Mouse (Mus musculus): Measurements from ENCODE around the gene Cd1d1. TPM values are rescaled to one million over a fixed set of nuclear protein-coding genes. Genes with fewer than 3 reads are reported as not detected.
"Not testable (repeated sequence)": the region's sequence is repeated elsewhere in the genome, so short reads cannot be mapped to it uniquely, and the experiment has no call there.

The Cd1d1 gene
- polyA plus RNA-seq, 1 experiment from 2014 or later = 17.0 TPM

- H3K27ac ChIP-seq = peak overlapping the region; percentile 92
- H3K9me3 ChIP-seq; H3K36me3 ChIP-seq (replicated peaks); H3K27me3 ChIP-seq (ENCODE audit: poor library complexity, severe bottlenecking): not testable (repeated sequence)
- DNase-seq (ENCODE audit: extremely low spot score, low spot score) = peak; percentile 78
- WGBS = 6% methylated on average over 24 of the region's 24 CpGs
- peak overlapping the region; percentile 65 for H3K4me3 ChIP-seq
- peaks cover 14% of the 10 kb centered on the region; the same call in 1 of the 2 replicates for H3K4me1 ChIP-seq
These were observed 517 bp downstream of the Cd1d1 start for GRCm38 (mm10) chr3:86998433-86999414.

- WGBS = 95% methylated on average over 4 of the region's 4 CpGs
These were observed 3.1 kb downstream of the Cd1d1 start for GRCm38 (mm10) chr3:86996111-86996510.

GRCm38 (mm10) chr3:86995381-86995780 is 3.9 kb downstream of the Cd1d1 start:
- Histone ChIP-seq H3K4me1 (peaks cover 11% of the 10 kb centered on the region; the same call in 1 of the 2 replicates), H3K9me3 (no peaks in the 10 kb centered on the region; the same call in 1 of the 2 replicates), H3K4me3 (no peak overlapping the region), H3K36me3 (replicated peaks) (no peaks in the 10 kb centered on the region), H3K27ac (no peak overlapping the region), H3K27me3 (ENCODE audit: poor library complexity, severe bottlenecking) (no peaks in the 10 kb centered on the region)
- 80% methylated on average over 1 of the region's 1 CpGs for WGBS
- DNase-seq (ENCODE audit: extremely low spot score, low spot score) = no peak

More at GRCm38 (mm10) chr3:86996111-86996510, 3.1 kb downstream of the Cd1d1 start:
- Histone ChIP-seq H3K27ac (no peak overlapping the region), H3K4me3 (no peak overlapping the region), H3K9me3 (no peaks in the 10 kb centered on the region; the same call in 1 of the 2 replicates), H3K4me1 (peaks cover 14% of the 10 kb centered on the region; the same call in 1 of the 2 replicates), H3K27me3 (ENCODE audit: poor library complexity, severe bottlenecking) (no peaks in the 10 kb centered on the region), H3K36me3 (replicated peaks) (no peaks in the 10 kb centered on the region)
- DNase-seq (ENCODE audit: extremely low spot score, low spot score) = no peak

- Histone ChIP-seq H3K4me3 (peak overlapping the region; percentile 55), H3K27ac (peak overlapping the region; percentile 84)
- DNase-seq (ENCODE audit: extremely low spot score, low spot score); H3K4me1 ChIP-seq; H3K9me3 ChIP-seq; H3K36me3 ChIP-seq (replicated peaks); H3K27me3 ChIP-seq (ENCODE audit: poor library complexity, severe bottlenecking): not testable (repeated sequence)
- WGBS = 34% methylated on average over 6 of the region's 6 CpGs
These were observed 12.3 kb downstream of the Cd1d1 start for GRCm38 (mm10) chr3:86986969-86987368.

- Histone ChIP-seq H3K4me3 (peak overlapping the region; percentile 55), H3K36me3 (replicated peaks) (no peaks in the 10 kb centered on the region), H3K27me3 (ENCODE audit: poor library complexity, severe bottlenecking) (no peaks in the 10 kb centered on the region), H3K27ac (peak overlapping the region; percentile 84), H3K4me1 (peaks cover 7% of the 10 kb centered on the region), H3K9me3 (no peaks in the 10 kb centered on the region)
- WGBS = 11% methylated on average over 12 of the region's 12 CpGs
- peak; percentile 21 for DNase-seq (ENCODE audit: extremely low spot score, low spot score)
These were observed 12.8 kb downstream of the Cd1d1 start for GRCm38 (mm10) chr3:86986490-86986889.

- no peak overlapping the region for H3K4me3 ChIP-seq
- no peaks in the 10 kb centered on the region for H3K9me3 ChIP-seq
- 90% methylated on average over 6 of the region's 6 CpGs for WGBS
- H3K4me1 ChIP-seq = peaks cover 7% of the 10 kb centered on the region
- no peak for DNase-seq (ENCODE audit: extremely low spot score, low spot score)
- H3K36me3 ChIP-seq (replicated peaks) = no peaks in the 10 kb centered on the region
- no peaks in the 10 kb centered on the region for H3K27me3 ChIP-seq (ENCODE audit: poor library complexity, severe bottlenecking)
- no peak overlapping the region for H3K27ac ChIP-seq
These were observed 15.9 kb downstream of the Cd1d1 start for GRCm38 (mm10) chr3:86983382-86983781.

- H3K36me3 ChIP-seq (replicated peaks) = no peaks in the 10 kb centered on the region
- H3K27ac ChIP-seq = no peak overlapping the region
- no peaks in the 10 kb centered on the region for H3K9me3 ChIP-seq
- no peaks in the 10 kb centered on the region for H3K4me1 ChIP-seq
- 24% methylated on average over 8 of the region's 8 CpGs for WGBS
- no peak overlapping the region for H3K4me3 ChIP-seq
- no peaks in the 10 kb centered on the region for H3K27me3 ChIP-seq (ENCODE audit: poor library complexity, severe bottlenecking)
- peak; percentile 38 for DNase-seq (ENCODE audit: extremely low spot score, low spot score)
These were observed 22.7 kb downstream of the Cd1d1 start for GRCm38 (mm10) chr3:86976546-86976945.

GRCm38 (mm10) chr3:86975150-86975549 is 24.1 kb downstream of the Cd1d1 start:
- no peaks in the 10 kb centered on the region for H3K9me3 ChIP-seq
- 86% methylated on average over 2 of the region's 2 CpGs for WGBS
- H3K27me3 ChIP-seq (ENCODE audit: poor library complexity, severe bottlenecking) = no peaks in the 10 kb centered on the region
- H3K27ac ChIP-seq = no peak overlapping the region
- no peaks in the 10 kb centered on the region for H3K36me3 ChIP-seq (replicated peaks)
- no peak overlapping the region for H3K4me3 ChIP-seq
- DNase-seq (ENCODE audit: extremely low spot score, low spot score) = no peak
- no peaks in the 10 kb centered on the region for H3K4me1 ChIP-seq

GRCm38 (mm10) chr3:86962665-86963435 is 36.4 kb downstream of the Cd1d1 start:
- no peak for DNase-seq (ENCODE audit: extremely low spot score, low spot score)
- Histone ChIP-seq H3K27ac (no peak overlapping the region), H3K4me3 (no peak overlapping the region), H3K9me3 (no peaks in the 10 kb centered on the region), H3K27me3 (ENCODE audit: poor library complexity, severe bottlenecking) (no peaks in the 10 kb centered on the region), H3K4me1 (0 out of 2 replicates have a peak, but pooled peaks cover 3% of the 10 kb centered on the region), H3K36me3 (replicated peaks) (no peaks in the 10 kb centered on the region)
- 91% methylated on average over 17 of the region's 17 CpGs for WGBS

- 0 out of 2 replicates have a peak, but pooled peaks cover 3% of the 10 kb centered on the region for H3K4me1 ChIP-seq
- DNase-seq (ENCODE audit: extremely low spot score, low spot score) = no peak
- WGBS = 93% methylated on average over 2 of the region's 2 CpGs
- no peak overlapping the region for H3K27ac ChIP-seq
- H3K27me3 ChIP-seq (ENCODE audit: poor library complexity, severe bottlenecking) = no peaks in the 10 kb centered on the region
- H3K36me3 ChIP-seq (replicated peaks) = no peaks in the 10 kb centered on the region
- H3K4me3 ChIP-seq = no peak overlapping the region
- no peaks in the 10 kb centered on the region for H3K9me3 ChIP-seq
These were observed 37.9 kb downstream of the Cd1d1 start for GRCm38 (mm10) chr3:86961395-86961669.

GRCm38 (mm10) chr3:86960656-86961394 is 38.4 kb downstream of the Cd1d1 start:
- Histone ChIP-seq H3K4me3 (no peak overlapping the region), H3K4me1 (0 out of 2 replicates have a peak, but pooled peaks cover 3% of the 10 kb centered on the region), H3K9me3 (no peaks in the 10 kb centered on the region), H3K36me3 (replicated peaks) (no peaks in the 10 kb centered on the region), H3K27ac (no peak overlapping the region), H3K27me3 (ENCODE audit: poor library complexity, severe bottlenecking) (no peaks in the 10 kb centered on the region)
- DNase-seq (ENCODE audit: extremely low spot score, low spot score) = no peak
- 90% methylated on average over 17 of the region's 17 CpGs for WGBS

- no peaks in the 10 kb centered on the region for H3K36me3 ChIP-seq (replicated peaks)
- H3K4me3 ChIP-seq = no peak overlapping the region
- peaks cover 13% of the 10 kb centered on the region for H3K4me1 ChIP-seq
- no peak overlapping the region for H3K27ac ChIP-seq
- 95% methylated on average over 7 of the region's 7 CpGs for WGBS
- DNase-seq (ENCODE audit: extremely low spot score, low spot score) = no peak
- peaks cover under 1% of the 10 kb centered on the region; the same call in 1 of the 2 replicates for H3K9me3 ChIP-seq
- no peaks in the 10 kb centered on the region for H3K27me3 ChIP-seq (ENCODE audit: poor library complexity, severe bottlenecking)
These were observed 40.2 kb downstream of the Cd1d1 start for GRCm38 (mm10) chr3:86959088-86959487.
